Mouse (Mus musculus): Measurements from ENCODE around the gene Cacna1h. TPM values are rescaled to one million over a fixed set of nuclear protein-coding genes. Genes with fewer than 3 reads are reported as not detected.

Gene Cacna1h
- polyA plus RNA-seq, 2 experiments: 0.50 to 1.2 TPM

GRCm38 (mm10) chr17:25447865-25448264 is 14.3 kb upstream of the Cacna1h start:
- Histone ChIP-seq H3K27ac (no peak overlapping the region), H3K36me3 (replicated peaks; ENCODE audit: control insufficient read depth, insufficient read depth, low read depth) (no peaks in the 10 kb centered on the region), H3K27me3 (ENCODE audit: control insufficient read depth, insufficient read depth, low read length) (no peaks in the 10 kb centered on the region), H3K4me1 (replicated peaks; ENCODE audit: control insufficient read depth in 2 of 2, insufficient read depth in 2 of 2, low read length in 1 of 2) (no peaks in the 10 kb centered on the region; a peak in 1 of 4 replicates), H3K9me3 (ENCODE audit: control insufficient read depth, low read length) (no peaks in the 10 kb centered on the region), H3K9ac (replicated peaks) (no peak overlapping the region), H3K4me2 (ENCODE audit: low read depth) (no peak overlapping the region), H3K4me3 (ENCODE audit: insufficient read depth in 1 of 2, low read depth in 2 of 2, low read length in 2 of 2) (no peak overlapping the region)
- 62% methylated on average over 12 of the region's 12 CpGs for WGBS (ENCODE audit: insufficient replicate concordance)
- no peak for ATAC-seq (ENCODE audit: insufficient read depth)
- TF ChIP-seq EP300 (IDR thresholded peaks at IDR 0.05; ENCODE audit: low read depth): no peak
- TF ChIP-seq CTCF (IDR thresholded peaks at IDR 0.05; ENCODE audit: low read depth): no peak
- DNase-seq (ENCODE audit: low read depth in 3 of 3, low spot score in 3 of 3): no peak

GRCm38 (mm10) chr17:25445841-25446240 is 12.3 kb upstream of the Cacna1h start:
- DNase-seq (ENCODE audit: low read depth in 3 of 3, low spot score in 3 of 3): no peak
- ATAC-seq (ENCODE audit: insufficient read depth): no peak
- Histone ChIP-seq H3K9me3 (ENCODE audit: control insufficient read depth, low read length) (no peaks in the 10 kb centered on the region), H3K36me3 (replicated peaks; ENCODE audit: control insufficient read depth, insufficient read depth, low read depth) (no peaks in the 10 kb centered on the region), H3K4me3 (ENCODE audit: insufficient read depth in 1 of 2, low read depth in 2 of 2, low read length in 2 of 2) (no peak overlapping the region), H3K9ac (replicated peaks) (no peak overlapping the region), H3K27ac (no peak overlapping the region), H3K4me2 (ENCODE audit: low read depth) (no peak overlapping the region), H3K27me3 (ENCODE audit: control insufficient read depth, insufficient read depth, low read length) (no peaks in the 10 kb centered on the region), H3K4me1 (replicated peaks; ENCODE audit: control insufficient read depth in 2 of 2, insufficient read depth in 2 of 2, low read length in 1 of 2) (peaks cover 0 to 2% of the 10 kb centered on the region in 2 experiments; a peak in 2 of 4 replicates)
- TF ChIP-seq EP300 (IDR thresholded peaks at IDR 0.05; ENCODE audit: low read depth) (no peak), CTCF (IDR thresholded peaks at IDR 0.05; ENCODE audit: low read depth) (no peak)
- WGBS (ENCODE audit: insufficient replicate concordance): 48% methylated on average over 3 of the region's 3 CpGs

GRCm38 (mm10) chr17:25445074-25445473 is 11.5 kb upstream of the Cacna1h start:
- Histone ChIP-seq H3K4me3 (ENCODE audit: insufficient read depth in 1 of 2, low read depth in 2 of 2, low read length in 2 of 2) (no peak overlapping the region), H3K4me1 (replicated peaks; ENCODE audit: control insufficient read depth in 2 of 2, insufficient read depth in 2 of 2, low read length in 1 of 2) (peaks cover 0 to 2% of the 10 kb centered on the region in 2 experiments; a peak in 2 of 4 replicates), H3K27ac (no peak overlapping the region), H3K27me3 (ENCODE audit: control insufficient read depth, insufficient read depth, low read length) (no peaks in the 10 kb centered on the region), H3K36me3 (replicated peaks; ENCODE audit: control insufficient read depth, insufficient read depth, low read depth) (no peaks in the 10 kb centered on the region), H3K4me2 (ENCODE audit: low read depth) (no peak overlapping the region), H3K9me3 (ENCODE audit: control insufficient read depth, low read length) (no peaks in the 10 kb centered on the region), H3K9ac (replicated peaks) (no peak overlapping the region)
- 30% methylated on average over 4 of the region's 4 CpGs for WGBS (ENCODE audit: insufficient replicate concordance)
- TF ChIP-seq CTCF (IDR thresholded peaks at IDR 0.05; ENCODE audit: low read depth): no peak
- TF ChIP-seq EP300 (IDR thresholded peaks at IDR 0.05; ENCODE audit: low read depth): no peak
- ATAC-seq (ENCODE audit: insufficient read depth) (no peak), DNase-seq (ENCODE audit: low read depth in 3 of 3, low spot score in 3 of 3) (no peak)

- H3K4me2 ChIP-seq (ENCODE audit: low read depth): no peak overlapping the region
- H3K27ac ChIP-seq: no peak overlapping the region
- ATAC-seq (ENCODE audit: insufficient read depth): no peak
- H3K4me3 ChIP-seq (ENCODE audit: insufficient read depth in 1 of 2, low read depth in 2 of 2, low read length in 2 of 2): no peak overlapping the region
- 39% methylated on average over 3 of the region's 3 CpGs for WGBS (ENCODE audit: insufficient replicate concordance)
- no peak overlapping the region for H3K9ac ChIP-seq (replicated peaks)
- H3K9me3 ChIP-seq (ENCODE audit: control insufficient read depth, low read length): no peaks in the 10 kb centered on the region
- H3K4me1 ChIP-seq (replicated peaks; ENCODE audit: control insufficient read depth in 2 of 2, insufficient read depth in 2 of 2, low read length in 1 of 2): peaks cover 0 to 2% of the 10 kb centered on the region in 2 experiments; a peak in 2 of 4 replicates
- H3K27me3 ChIP-seq (ENCODE audit: control insufficient read depth, insufficient read depth, low read length): no peaks in the 10 kb centered on the region
- no peak for TF ChIP-seq CTCF (IDR thresholded peaks at IDR 0.05; ENCODE audit: low read depth)
- TF ChIP-seq EP300 (IDR thresholded peaks at IDR 0.05; ENCODE audit: low read depth): no peak
- H3K36me3 ChIP-seq (replicated peaks; ENCODE audit: control insufficient read depth, insufficient read depth, low read depth): no peaks in the 10 kb centered on the region
- no peak for DNase-seq (ENCODE audit: low read depth in 3 of 3, low spot score in 3 of 3)
Observed at GRCm38 (mm10) chr17:25442889-25443288, 9.3 kb upstream of the Cacna1h start.

- peak; percentile 51 for ATAC-seq (ENCODE audit: insufficient read depth)
- no peak overlapping the region for H3K4me3 ChIP-seq (ENCODE audit: insufficient read depth in 1 of 2, low read depth in 2 of 2, low read length in 2 of 2)
Observed at GRCm38 (mm10) chr17:25441417-25441816, 7.8 kb upstream of the Cacna1h start.

More at GRCm38 (mm10) chr17:25441417-25441816, 7.8 kb upstream of the Cacna1h start:
- H3K4me2 ChIP-seq (ENCODE audit: low read depth): no peak overlapping the region
- WGBS (ENCODE audit: insufficient replicate concordance): 47% methylated on average over 6 of the region's 6 CpGs
- peaks cover 0 to 2% of the 10 kb centered on the region in 2 experiments; a peak in 2 of 4 replicates for H3K4me1 ChIP-seq (replicated peaks; ENCODE audit: control insufficient read depth in 2 of 2, insufficient read depth in 2 of 2, low read length in 1 of 2)
- H3K27ac ChIP-seq: no peak overlapping the region
- H3K36me3 ChIP-seq (replicated peaks; ENCODE audit: control insufficient read depth, insufficient read depth, low read depth): no peaks in the 10 kb centered on the region
- no peak for TF ChIP-seq EP300 (IDR thresholded peaks at IDR 0.05; ENCODE audit: low read depth)
- no peak for TF ChIP-seq CTCF (IDR thresholded peaks at IDR 0.05; ENCODE audit: low read depth)
- DNase-seq (ENCODE audit: low read depth in 3 of 3, low spot score in 3 of 3): no peak
- H3K9me3 ChIP-seq (ENCODE audit: control insufficient read depth, low read length): no peaks in the 10 kb centered on the region
- H3K9ac ChIP-seq (replicated peaks): no peak overlapping the region
- H3K27me3 ChIP-seq (ENCODE audit: control insufficient read depth, insufficient read depth, low read length): no peaks in the 10 kb centered on the region

All from liver, embryonic 14.5 days (tissue).